Mouse (Mus musculus) cortical plate, adult 2 months (tissue): ENCODE measurements around the gene Sorcs3.

Source experiments
- CTCF ChIP-seq: fragments of 200-500 bp; IDR thresholded peaks from 2 replicates; pipeline ENCODE4 v1.5.1; 2011; ENCODE audit warnings: mild to moderate bottlenecking, control low read depth, low read length; ENCODE audit not compliant: insufficient read depth; ENCODE audit errors: extremely low read depth
- POLR2A ChIP-seq: fragments of 200-500 bp; IDR thresholded peaks from 2 replicates; pipeline ENCODE4 v1.6.1; 2011; ENCODE audit warnings: mild to moderate bottlenecking, low read length, control low read depth; ENCODE audit not compliant: insufficient read depth; ENCODE audit errors: extremely low read depth

DNA sequence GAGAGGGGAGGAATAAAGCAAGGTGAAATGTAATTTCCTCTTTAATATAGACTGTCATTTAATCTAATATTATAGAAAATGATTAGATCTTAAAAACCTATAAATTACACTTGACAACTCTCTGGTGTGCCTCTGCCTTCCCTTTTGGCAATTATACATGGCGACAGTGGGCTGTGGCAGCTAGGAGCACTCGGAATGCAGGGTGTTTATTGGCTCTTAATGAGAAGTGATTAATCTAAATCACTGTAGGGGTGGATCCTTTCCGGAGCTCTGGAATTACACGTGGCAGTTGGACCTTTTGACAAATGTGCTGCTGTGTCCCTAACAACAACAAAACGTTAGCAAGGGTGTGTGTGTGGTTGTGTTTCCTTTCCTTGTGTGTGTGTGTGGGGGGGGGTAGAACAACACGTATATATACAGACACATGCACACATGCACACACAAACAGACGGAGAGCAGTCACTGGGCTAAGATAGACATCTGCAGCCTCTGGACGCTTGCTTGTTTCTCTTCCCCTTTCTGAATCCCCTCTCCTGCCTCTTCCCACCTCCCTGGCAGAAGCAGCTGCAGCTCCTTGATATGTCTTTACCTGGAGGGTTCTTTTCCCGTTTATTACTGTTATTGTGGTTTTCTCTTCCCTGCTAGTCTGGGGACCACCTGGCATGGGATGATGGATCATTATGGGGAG, 318.8 kb downstream of the Sorcs3 start:
- no peak for TF ChIP-seq CTCF
- TF ChIP-seq POLR2A, result no peak
